Mouse (Mus musculus) forebrain, embryonic 15.5 days (tissue): ENCODE data around the gene Limk2. TPM values are rescaled to one million over a fixed set of nuclear protein-coding genes. Genes with fewer than 3 reads are reported as not detected.

ENCODE experiments used
- ATAC-seq: fragments of 200-750 bp; cut with Nextera tagmentation; replicated peaks from 2 replicates; pipeline ENCODE4 v1.8.0; 2017; ENCODE audit warnings: mild to moderate bottlenecking, moderate TSS enrichment, moderate library complexity
- H3K27ac ChIP-seq: fragments of 300-500 bp; sonication (generic); replicated peaks from 2 replicates; pipeline ENCODE4 v1.5.1; 2015; ENCODE audit warnings: mild to moderate bottlenecking, inconsistent platforms
- H3K27me3 ChIP-seq: fragments of 300-500 bp; sonication (generic); 2 replicates; pipeline ENCODE4 v1.6.1; 2015; ENCODE audit warnings: inconsistent platforms
- H3K36me3 ChIP-seq: fragments of 300-500 bp; sonication (generic); 2 replicates; pipeline ENCODE4 v1.6.1; 2015; ENCODE audit warnings: mild to moderate bottlenecking, inconsistent platforms
- H3K4me1 ChIP-seq: fragments of 300-500 bp; sonication (generic); 2 replicates; pipeline ENCODE4 v1.6.1; 2015; ENCODE audit warnings: inconsistent platforms
- H3K4me2 ChIP-seq: fragments of 300-500 bp; sonication (generic); replicated peaks from 2 replicates; pipeline ENCODE4 v1.6.1; 2015; ENCODE audit warnings: mild to moderate bottlenecking, inconsistent platforms
- H3K4me3 ChIP-seq: fragments of 300-500 bp; sonication (generic); 2 replicates; pipeline ENCODE4 v1.5.1; 2015; ENCODE audit warnings: mild to moderate bottlenecking, inconsistent platforms
- H3K9ac ChIP-seq: fragments of 300-500 bp; sonication (generic); replicated peaks from 2 replicates; pipeline ENCODE4 v1.6.1; 2015; ENCODE audit warnings: mild to moderate bottlenecking, inconsistent platforms
- H3K9me3 ChIP-seq: fragments of 300-500 bp; sonication (generic); 2 replicates; pipeline ENCODE4 v1.6.1; 2016; ENCODE audit warnings: inconsistent platforms
- WGBS: fragments of 180-500 bp; shearing (Covaris S2); methylation state at CpG from one replicate; pipeline ENCODE4 v1.1.7; 2015; ENCODE audit warnings: mixed read lengths; 5-methylcytosine and 5-hydroxymethylcytosine counted together
- polyA plus RNA-seq: library from polyadenylated mRNA; unstranded; fragments of >200 nt; fragmentation: Nextera tagmentation; extraction: Ambion mirVana; gene quantifications from 2 replicates; pipeline ENCODE4 v1.2.1, GENCODE M21; 2015

The Limk2 gene
- polyA plus RNA-seq, 1 experiment from 2014 or later: 103 TPM

DNA sequence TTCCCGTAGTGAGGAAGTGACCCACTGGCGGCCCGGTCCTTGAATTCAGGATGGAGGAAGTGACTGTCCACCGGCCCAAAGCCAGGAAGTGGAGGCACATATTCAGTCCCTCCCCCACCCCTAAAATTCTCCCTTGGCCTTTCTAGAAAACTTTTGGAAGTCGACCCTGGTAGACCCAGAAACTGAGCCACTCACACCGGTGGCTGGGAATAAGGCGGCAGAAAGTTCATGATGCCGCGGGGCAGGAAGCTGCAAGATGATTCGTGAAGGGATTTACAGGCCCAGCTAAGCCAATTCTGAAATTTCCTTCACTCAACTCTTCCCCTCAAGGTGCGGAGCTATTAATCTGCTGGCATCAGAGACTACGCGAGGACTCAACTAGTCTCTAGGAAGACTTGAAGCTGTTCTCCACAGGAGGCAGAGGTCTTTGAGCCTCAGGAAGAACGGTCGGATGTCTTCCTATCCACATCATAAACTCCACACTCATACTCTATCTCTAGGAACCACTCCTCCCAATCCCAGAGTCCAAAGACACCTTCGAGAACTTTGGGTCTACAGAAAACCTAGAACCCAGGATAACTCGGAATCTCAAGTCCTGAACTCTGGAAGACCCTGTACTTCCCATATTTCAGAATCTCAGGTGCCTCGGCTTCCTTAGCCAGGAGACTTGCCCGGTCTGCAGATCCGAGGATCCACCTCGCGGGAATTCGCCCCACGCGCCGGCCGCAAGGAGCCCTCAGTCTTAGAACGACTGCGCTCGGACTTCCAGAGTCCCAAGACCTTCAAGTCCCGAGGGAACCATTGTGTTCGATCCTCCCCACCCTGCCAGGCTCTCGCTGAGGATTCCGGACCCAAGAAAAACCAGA lies 625 bp downstream of the Limk2 start:
- peak overlapping the region; percentile 7; the same call in 1 of the 2 replicates for H3K27ac ChIP-seq
- peak overlapping the region; percentile 51 for H3K4me3 ChIP-seq
- H3K27me3 ChIP-seq: no peaks in the 10 kb centered on the region
- no peaks in the 10 kb centered on the region for H3K9me3 ChIP-seq
- ATAC-seq: no peak; the same call in 1 of the 2 replicates
- 7% methylated on average over 34 of the region's 34 CpGs for WGBS
- H3K4me1 ChIP-seq: peaks cover 17% of the 10 kb centered on the region
- H3K36me3 ChIP-seq: no peaks in the 10 kb centered on the region
- peak overlapping the region; percentile 69 for H3K9ac ChIP-seq
- H3K4me2 ChIP-seq: peak overlapping the region; percentile 75

DNA sequence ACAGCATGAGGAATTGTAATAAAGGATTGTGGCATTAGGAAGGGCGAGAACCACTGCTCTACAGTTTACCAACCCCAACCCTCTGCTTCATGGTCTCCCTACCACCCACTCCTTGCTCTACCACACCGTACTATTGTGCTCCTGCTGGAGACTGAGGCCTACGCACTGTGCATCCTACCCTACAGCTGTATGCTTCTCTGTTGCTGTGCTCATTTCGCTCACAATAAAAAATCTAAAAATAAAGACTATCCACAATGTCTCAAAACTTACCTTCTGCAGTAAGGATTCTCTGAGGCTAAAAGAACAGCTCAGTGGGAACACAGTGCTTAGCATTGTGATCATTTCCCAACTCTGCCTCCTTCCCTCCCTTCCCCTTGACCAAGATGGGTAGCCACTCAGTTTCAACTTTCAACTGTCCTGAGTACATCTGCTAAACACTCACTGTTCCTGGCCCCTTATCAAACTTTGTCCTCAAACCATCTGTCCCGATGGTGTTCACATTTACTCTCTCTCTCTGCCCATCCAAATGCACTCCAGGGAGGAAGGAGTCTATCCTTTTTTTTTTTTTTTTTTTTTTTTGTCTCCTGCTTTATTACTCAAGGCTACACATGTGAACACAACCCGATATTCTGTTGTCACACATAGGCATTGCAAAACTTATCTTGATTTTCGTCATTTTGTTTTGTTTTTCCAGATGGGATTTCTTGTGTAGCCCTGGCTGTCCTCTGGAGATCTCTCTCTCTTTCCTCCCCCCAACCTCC lies 4.5 kb downstream of the Limk2 start:
- Histone ChIP-seq H3K4me2 (no peak overlapping the region), H3K4me1 (peaks cover 16% of the 10 kb centered on the region), H3K9me3 (no peaks in the 10 kb centered on the region), H3K36me3 (no peaks in the 10 kb centered on the region), H3K27ac (no peak overlapping the region), H3K9ac (no peak overlapping the region), H3K4me3 (no peak overlapping the region), H3K27me3 (no peaks in the 10 kb centered on the region)
- ATAC-seq: no peak
- WGBS: 91% methylated on average over 7 of the region's 7 CpGs

DNA sequence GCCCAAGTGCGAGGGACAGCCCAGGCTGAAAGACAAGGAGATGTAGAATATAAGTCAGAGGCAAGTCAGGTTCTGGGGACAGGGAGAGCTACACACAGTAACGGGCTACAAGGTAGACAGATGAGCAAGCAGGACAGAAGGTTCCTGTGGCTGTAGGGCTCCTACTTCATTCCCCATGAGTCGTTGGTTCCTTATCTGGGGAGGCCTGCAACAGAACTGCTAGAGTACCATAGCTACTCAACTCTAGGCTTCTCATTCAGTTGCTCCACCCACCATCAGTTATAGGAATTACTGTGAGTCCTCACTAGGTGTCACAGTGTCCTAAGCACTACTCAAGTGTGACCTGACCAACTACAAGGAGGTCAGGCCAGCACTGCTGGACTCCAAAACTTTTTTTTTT lies 6.0 kb downstream of the Limk2 start:
- WGBS: 91% methylated on average over 3 of the region's 3 CpGs
- Histone ChIP-seq H3K4me1 (peaks cover 6% of the 10 kb centered on the region), H3K36me3 (no peaks in the 10 kb centered on the region), H3K27me3 (no peaks in the 10 kb centered on the region), H3K27ac (no peak overlapping the region), H3K4me3 (no peak overlapping the region), H3K9me3 (no peaks in the 10 kb centered on the region), H3K4me2 (no peak overlapping the region), H3K9ac (no peak overlapping the region)
- no peak for ATAC-seq

DNA sequence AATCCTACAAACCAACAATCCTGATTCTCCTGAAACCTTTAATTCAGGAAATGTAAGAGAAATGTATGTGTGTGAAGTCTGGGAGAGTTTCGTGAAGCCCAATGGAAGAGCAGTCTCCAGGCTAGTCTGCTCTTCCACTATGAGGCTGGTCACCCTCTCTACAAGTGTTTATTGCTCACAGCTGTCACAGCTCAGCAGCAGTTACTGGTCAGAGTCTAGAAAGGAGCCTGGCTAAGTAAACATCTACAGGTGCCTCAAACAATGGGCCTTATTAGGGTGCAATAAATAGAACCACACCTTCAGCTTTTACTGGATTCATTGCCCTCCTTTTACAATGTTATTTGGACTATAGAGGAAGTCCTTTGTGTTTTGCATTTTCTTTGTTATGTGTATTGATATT lies 10.7 kb downstream of the Limk2 start:
- H3K4me2 ChIP-seq: no peak overlapping the region
- H3K9ac ChIP-seq: no peak overlapping the region
- H3K36me3 ChIP-seq: no peaks in the 10 kb centered on the region
- H3K4me3 ChIP-seq: no peak overlapping the region
- 93% methylated on average over 1 of the region's 1 CpGs for WGBS
- H3K9me3 ChIP-seq: no peaks in the 10 kb centered on the region
- no peak overlapping the region for H3K27ac ChIP-seq
- no peaks in the 10 kb centered on the region for H3K27me3 ChIP-seq
- peaks cover 14% of the 10 kb centered on the region for H3K4me1 ChIP-seq
- no peak for ATAC-seq

DNA sequence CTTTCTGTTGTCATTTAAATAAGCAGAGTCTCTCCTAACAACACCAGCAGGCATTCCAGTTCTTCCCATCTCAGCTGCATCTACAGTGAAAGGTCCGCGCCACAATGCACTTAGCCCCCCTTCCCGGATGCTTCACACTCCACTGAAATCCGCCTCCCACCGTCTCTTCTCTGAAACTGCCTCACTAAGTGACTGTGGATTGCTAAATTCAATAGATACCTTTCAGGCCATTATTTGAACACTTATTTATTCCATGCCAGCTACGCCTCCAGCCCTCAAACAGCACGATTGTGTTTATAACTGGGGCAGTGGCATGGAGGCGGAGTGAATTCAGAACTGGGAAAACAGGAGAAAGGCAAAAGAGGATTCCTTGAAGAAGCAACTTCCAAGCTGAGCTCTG lies 12.4 kb downstream of the Limk2 start:
- Histone ChIP-seq H3K9me3 (no peaks in the 10 kb centered on the region), H3K36me3 (no peaks in the 10 kb centered on the region), H3K27me3 (no peaks in the 10 kb centered on the region), H3K4me3 (no peak overlapping the region), H3K9ac (no peak overlapping the region), H3K27ac (peak overlapping the region; percentile 24; the same call in 1 of the 2 replicates), H3K4me1 (peaks cover 14% of the 10 kb centered on the region), H3K4me2 (no peak overlapping the region)
- ATAC-seq: peak; percentile 69; the same call in 1 of the 2 replicates
- WGBS: 6% methylated on average over 8 of the region's 8 CpGs

DNA sequence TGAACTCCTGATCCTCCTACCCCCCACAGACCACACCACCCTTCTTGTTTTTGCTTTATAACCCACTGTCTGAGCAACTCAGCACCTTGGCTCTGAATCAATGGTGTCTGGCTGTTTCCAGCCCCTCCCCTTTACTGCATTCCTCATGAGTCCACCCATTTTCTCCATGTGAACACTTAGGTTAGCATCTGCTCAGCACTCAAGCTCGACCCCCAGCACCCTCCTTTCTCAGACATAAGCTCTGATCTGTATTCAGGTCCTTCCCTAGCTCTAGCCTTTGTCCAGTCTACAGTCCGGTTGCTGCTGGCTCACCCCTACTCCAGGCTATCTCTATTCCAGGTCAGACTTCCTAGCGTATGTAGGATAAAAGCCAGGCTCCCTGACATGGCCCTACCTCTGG lies 12.9 kb downstream of the Limk2 start:
- no peaks in the 10 kb centered on the region for H3K9me3 ChIP-seq
- WGBS: 16% methylated on average over 3 of the region's 3 CpGs
- H3K36me3 ChIP-seq: no peaks in the 10 kb centered on the region
- peak overlapping the region; percentile 20; the same call in 1 of the 2 replicates for H3K27ac ChIP-seq
- H3K4me3 ChIP-seq: no peak overlapping the region
- no peak overlapping the region for H3K4me2 ChIP-seq
- H3K4me1 ChIP-seq: peaks cover 14% of the 10 kb centered on the region
- no peaks in the 10 kb centered on the region for H3K27me3 ChIP-seq
- ATAC-seq: peak; percentile 41; the same call in 1 of the 2 replicates
- H3K9ac ChIP-seq: no peak overlapping the region

DNA sequence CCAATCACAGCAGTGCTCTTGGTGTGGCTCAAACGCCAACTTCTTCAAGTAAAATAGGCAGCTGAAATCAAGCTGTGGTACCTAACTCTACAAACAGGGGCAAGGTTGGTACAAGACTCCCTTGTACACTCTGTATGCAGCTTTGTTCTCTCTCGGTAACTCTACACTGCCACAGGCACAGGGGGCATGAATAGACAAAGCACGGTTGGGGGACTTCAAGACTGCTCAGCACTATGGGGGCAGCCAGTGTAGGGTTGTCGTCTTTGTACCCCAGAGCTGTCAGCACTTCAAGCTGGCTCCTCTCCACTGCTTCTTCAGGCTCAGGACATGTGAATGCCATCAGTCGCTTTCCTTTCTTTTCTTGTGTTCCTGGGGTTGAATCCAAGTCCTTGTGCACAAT lies 14.5 kb downstream of the Limk2 start:
- H3K4me1 ChIP-seq: peaks cover 14% of the 10 kb centered on the region
- ATAC-seq: no peak
- no peak overlapping the region for H3K9ac ChIP-seq
- H3K36me3 ChIP-seq: no peaks in the 10 kb centered on the region
- H3K4me3 ChIP-seq: no peak overlapping the region
- H3K27ac ChIP-seq: no peak overlapping the region
- H3K4me2 ChIP-seq: no peak overlapping the region
- H3K9me3 ChIP-seq: no peaks in the 10 kb centered on the region
- H3K27me3 ChIP-seq: no peaks in the 10 kb centered on the region
- WGBS: 38% methylated on average over 5 of the region's 5 CpGs

DNA sequence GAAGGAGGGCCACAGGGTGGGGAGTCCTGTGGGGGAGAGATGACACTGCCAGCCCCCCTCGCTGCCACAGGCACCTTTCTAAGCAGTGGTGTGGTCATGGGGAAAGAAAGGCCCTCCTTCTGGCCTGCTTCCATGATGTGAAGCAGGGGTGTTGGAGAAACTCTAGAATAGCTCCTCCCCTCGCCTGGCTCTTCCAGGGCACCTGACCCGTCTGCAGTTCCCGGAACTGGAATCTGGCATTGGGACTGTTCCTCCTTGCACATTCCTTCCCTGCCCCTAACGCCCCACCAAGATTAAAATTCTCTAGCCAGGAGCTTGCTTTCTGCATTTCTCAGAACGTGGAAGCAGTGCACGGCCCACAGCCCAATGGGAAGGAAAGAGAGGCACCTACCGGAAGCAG lies 16.5 kb downstream of the Limk2 start:
- Histone ChIP-seq H3K9me3 (no peaks in the 10 kb centered on the region), H3K27me3 (no peaks in the 10 kb centered on the region), H3K4me2 (no peak overlapping the region), H3K36me3 (no peaks in the 10 kb centered on the region), H3K4me1 (peaks cover 14% of the 10 kb centered on the region), H3K27ac (no peak overlapping the region), H3K4me3 (no peak overlapping the region), H3K9ac (no peak overlapping the region)
- 85% methylated on average over 8 of the region's 8 CpGs for WGBS
- no peak for ATAC-seq

DNA sequence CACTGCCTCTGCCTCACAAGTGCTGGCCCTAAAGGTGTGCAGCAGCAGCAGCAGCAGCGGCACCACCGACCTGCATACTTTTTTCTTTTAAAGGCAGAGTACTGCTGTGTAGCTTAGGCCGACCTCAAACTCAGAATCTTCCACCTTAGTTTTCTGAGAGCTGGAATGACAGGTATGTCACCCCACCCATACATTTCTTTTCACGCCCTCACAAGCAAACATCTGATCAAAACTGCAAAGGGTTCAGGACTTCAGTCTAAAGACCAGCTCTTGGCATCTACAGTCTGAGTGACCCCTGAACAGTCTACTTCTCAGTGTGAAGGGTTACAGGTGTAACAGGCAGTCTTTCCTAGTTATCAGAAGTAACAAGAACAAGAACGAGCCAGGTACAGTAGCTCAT lies 18.2 kb downstream of the Limk2 start:
- Histone ChIP-seq H3K4me2 (no peak overlapping the region), H3K4me1 (peaks cover 2% of the 10 kb centered on the region; the same call in 1 of the 2 replicates), H3K36me3 (no peaks in the 10 kb centered on the region), H3K4me3 (no peak overlapping the region), H3K9me3 (no peaks in the 10 kb centered on the region), H3K27me3 (no peaks in the 10 kb centered on the region), H3K9ac (no peak overlapping the region), H3K27ac (no peak overlapping the region)
- ATAC-seq: no peak
- 94% methylated on average over 5 of the region's 5 CpGs for WGBS

DNA sequence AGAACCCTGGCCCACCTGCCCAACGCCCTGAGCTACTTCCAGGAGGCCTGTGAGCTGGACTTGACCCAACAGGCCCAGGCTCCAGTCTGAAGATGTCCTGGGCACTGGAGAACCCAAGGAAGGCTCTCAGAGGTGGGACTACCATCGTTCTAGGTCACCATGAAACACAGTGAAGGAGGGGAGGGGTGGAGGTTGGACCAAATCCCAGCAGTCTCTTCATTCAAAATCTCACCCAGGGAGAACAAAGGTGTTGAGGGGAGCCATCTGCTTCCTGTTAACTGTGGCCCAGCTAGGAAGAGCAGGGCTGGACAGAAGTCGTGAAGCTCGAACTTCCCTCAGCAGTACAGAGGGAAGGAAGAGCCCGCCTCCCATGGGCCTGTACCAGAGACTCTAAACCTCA lies 19.0 kb downstream of the Limk2 start:
- Histone ChIP-seq H3K36me3 (no peaks in the 10 kb centered on the region), H3K4me2 (no peak overlapping the region), H3K27me3 (no peaks in the 10 kb centered on the region), H3K4me1 (no peaks in the 10 kb centered on the region), H3K4me3 (no peak overlapping the region), H3K9me3 (no peaks in the 10 kb centered on the region), H3K27ac (no peak overlapping the region), H3K9ac (no peak overlapping the region)
- 68% methylated on average over 5 of the region's 5 CpGs for whole genome bisulfite sequencing
- no peak for ATAC-seq

DNA sequence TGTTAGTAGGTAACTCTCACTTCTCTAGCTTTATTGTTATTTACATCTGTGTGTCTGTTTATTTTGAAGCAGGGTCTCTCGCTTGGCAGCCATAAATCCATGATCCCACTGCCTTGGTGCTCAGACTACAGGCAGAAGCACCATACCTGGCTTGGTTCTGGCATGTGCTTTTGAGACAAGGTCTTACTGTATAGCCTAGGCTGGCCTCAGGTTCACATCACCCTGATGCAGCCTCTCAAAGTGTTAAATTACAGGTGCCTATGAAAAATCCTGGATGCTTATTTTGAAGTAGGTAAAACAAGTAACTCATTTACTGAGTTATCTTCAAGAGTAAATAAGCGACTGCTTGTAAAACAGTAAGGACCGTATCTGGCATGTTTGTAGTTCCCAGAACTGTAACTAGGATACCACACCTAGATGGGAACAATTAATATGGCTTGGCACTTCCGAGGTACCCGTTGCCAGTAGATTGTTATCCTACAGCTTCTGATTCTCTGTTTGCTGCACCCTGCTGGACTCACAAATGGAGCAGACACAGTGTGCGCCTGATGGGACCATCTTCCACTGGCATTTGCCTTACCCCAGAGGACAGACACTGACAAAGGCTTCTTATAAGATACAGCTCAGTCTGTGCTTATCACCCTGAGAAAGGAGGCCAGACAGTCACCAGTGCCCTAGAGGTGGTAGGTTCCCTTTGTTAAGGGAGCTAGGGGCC lies 21.4 kb downstream of the Limk2 start:
- no peak for ATAC-seq
- no peak overlapping the region for H3K4me2 ChIP-seq
- H3K36me3 ChIP-seq: no peaks in the 10 kb centered on the region
- H3K4me3 ChIP-seq: no peak overlapping the region
- no peaks in the 10 kb centered on the region for H3K4me1 ChIP-seq
- WGBS: 84% methylated on average over 6 of the region's 6 CpGs
- no peak overlapping the region for H3K27ac ChIP-seq
- H3K9ac ChIP-seq: no peak overlapping the region
- no peaks in the 10 kb centered on the region for H3K27me3 ChIP-seq
- no peaks in the 10 kb centered on the region for H3K9me3 ChIP-seq

DNA sequence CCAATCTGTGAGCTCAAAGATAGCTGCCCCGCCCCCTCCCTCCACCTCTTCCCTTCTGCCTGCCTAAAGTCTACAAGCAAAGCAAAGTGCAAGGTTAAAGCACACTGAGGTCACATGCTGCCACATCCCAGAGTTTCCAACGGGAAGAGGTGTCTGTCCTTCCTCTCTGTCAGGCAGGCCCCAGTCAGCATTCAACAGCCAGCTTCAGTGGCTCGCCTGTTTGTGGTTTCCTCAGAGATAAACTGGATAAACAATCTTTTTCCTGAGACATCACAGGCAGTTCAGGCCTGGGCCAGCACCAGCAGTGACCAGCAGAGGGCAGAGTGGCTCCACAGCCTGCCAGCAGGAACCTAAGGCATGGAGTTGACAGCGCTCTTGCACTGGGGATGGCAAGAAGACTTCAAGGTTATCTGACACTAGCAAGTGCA lies 22.0 kb downstream of the Limk2 start:
- Histone ChIP-seq H3K36me3 (no peaks in the 10 kb centered on the region), H3K4me2 (no peak overlapping the region), H3K4me1 (no peaks in the 10 kb centered on the region), H3K9me3 (no peaks in the 10 kb centered on the region), H3K4me3 (no peak overlapping the region), H3K27me3 (no peaks in the 10 kb centered on the region), H3K27ac (no peak overlapping the region), H3K9ac (no peak overlapping the region)
- peak; percentile 84 for ATAC-seq
- WGBS: 22% methylated on average over 4 of the region's 4 CpGs
